Mouse (Mus musculus): ENCODE results near the gene Selenoo. TPM values are rescaled to one million over a fixed set of nuclear protein-coding genes. Genes with fewer than 3 reads are reported as not detected.

The Selenoo gene
- polyA plus RNA-seq, 1 experiment from 2014 or later = 12.4 TPM

- H3K4me1 ChIP-seq (replicated peaks) = no peaks in the 10 kb centered on the region
- H3K9me3 ChIP-seq (replicated peaks) = no peaks in the 10 kb centered on the region
- H3K4me3 ChIP-seq = no peak overlapping the region
- peaks cover 99% of the 10 kb centered on the region for H3K36me3 ChIP-seq
- no peak overlapping the region for H3K27ac ChIP-seq (ENCODE audit: poor library complexity, severe bottlenecking)
- H3K9ac ChIP-seq = no peak overlapping the region
- no peak overlapping the region for H3K4me2 ChIP-seq
- 85% methylated on average over 10 of the region's 10 CpGs for WGBS
- no peaks in the 10 kb centered on the region for H3K27me3 ChIP-seq (replicated peaks)
- ATAC-seq (ENCODE audit: insufficient number of reproducible peaks, low FRiP score) = no peak
Measured at GRCm38 (mm10) chr15:89103921-89104320, 15.0 kb downstream of the Selenoo start.

GRCm38 (mm10) chr15:89104425-89104824 lies 15.5 kb downstream of the Selenoo start:
- H3K9ac ChIP-seq = no peak overlapping the region
- H3K4me2 ChIP-seq = no peak overlapping the region
- H3K4me1 ChIP-seq (replicated peaks) = no peaks in the 10 kb centered on the region
- H3K4me3 ChIP-seq = no peak overlapping the region
- no peaks in the 10 kb centered on the region for H3K9me3 ChIP-seq (replicated peaks)
- ATAC-seq (ENCODE audit: insufficient number of reproducible peaks, low FRiP score) = no peak
- WGBS = 91% methylated on average over 8 of the region's 8 CpGs
- H3K27me3 ChIP-seq (replicated peaks) = no peaks in the 10 kb centered on the region
- no peak overlapping the region for H3K27ac ChIP-seq (ENCODE audit: poor library complexity, severe bottlenecking)
- peaks cover 99% of the 10 kb centered on the region for H3K36me3 ChIP-seq

- no peaks in the 10 kb centered on the region for H3K27me3 ChIP-seq (replicated peaks)
- H3K27ac ChIP-seq (ENCODE audit: poor library complexity, severe bottlenecking) = no peak overlapping the region
- no peak overlapping the region for H3K4me3 ChIP-seq
- no peak overlapping the region for H3K9ac ChIP-seq
- ATAC-seq (ENCODE audit: insufficient number of reproducible peaks, low FRiP score) = no peak
- no peak overlapping the region for H3K4me2 ChIP-seq
- peaks cover 99% of the 10 kb centered on the region for H3K36me3 ChIP-seq
- 89% methylated on average over 13 of the region's 13 CpGs for whole genome bisulfite sequencing
- H3K9me3 ChIP-seq (replicated peaks) = no peaks in the 10 kb centered on the region
- no peaks in the 10 kb centered on the region for H3K4me1 ChIP-seq (replicated peaks)
Measured at GRCm38 (mm10) chr15:89106073-89106472, 17.2 kb downstream of the Selenoo start.

- no peak overlapping the region for H3K27ac ChIP-seq (ENCODE audit: poor library complexity, severe bottlenecking)
- no peaks in the 10 kb centered on the region for H3K4me1 ChIP-seq (replicated peaks)
- no peak for ATAC-seq (ENCODE audit: insufficient number of reproducible peaks, low FRiP score)
- H3K27me3 ChIP-seq (replicated peaks) = no peaks in the 10 kb centered on the region
- H3K4me2 ChIP-seq = no peak overlapping the region
- H3K4me3 ChIP-seq = no peak overlapping the region
- H3K9me3 ChIP-seq (replicated peaks) = no peaks in the 10 kb centered on the region
- peaks cover 96% of the 10 kb centered on the region for H3K36me3 ChIP-seq
- 83% methylated on average over 1 of the region's 1 CpGs for WGBS
- no peak overlapping the region for H3K9ac ChIP-seq
Measured at GRCm38 (mm10) chr15:89106976-89107375, 18.1 kb downstream of the Selenoo start.

GRCm38 (mm10) chr15:89110147-89110546 lies 21.3 kb downstream of the Selenoo start:
- Histone ChIP-seq H3K4me1 (replicated peaks) (no peaks in the 10 kb centered on the region), H3K27me3 (replicated peaks) (no peaks in the 10 kb centered on the region), H3K36me3 (peaks cover 88% of the 10 kb centered on the region), H3K27ac (ENCODE audit: poor library complexity, severe bottlenecking) (no peak overlapping the region), H3K9ac (no peak overlapping the region), H3K9me3 (replicated peaks) (no peaks in the 10 kb centered on the region), H3K4me3 (no peak overlapping the region), H3K4me2 (no peak overlapping the region)
- 67% methylated on average over 9 of the region's 9 CpGs for WGBS
- no peak for ATAC-seq (ENCODE audit: insufficient number of reproducible peaks, low FRiP score)

GRCm38 (mm10) chr15:89118007-89118406 lies 29.1 kb downstream of the Selenoo start:
- no peak overlapping the region for H3K9ac ChIP-seq
- no peak overlapping the region for H3K4me2 ChIP-seq
- H3K27me3 ChIP-seq (replicated peaks) = no peaks in the 10 kb centered on the region
- H3K4me1 ChIP-seq (replicated peaks) = peaks cover 23% of the 10 kb centered on the region
- H3K27ac ChIP-seq (ENCODE audit: poor library complexity, severe bottlenecking) = no peak overlapping the region
- ATAC-seq (ENCODE audit: insufficient number of reproducible peaks, low FRiP score) = no peak
- H3K4me3 ChIP-seq = no peak overlapping the region
- H3K36me3 ChIP-seq = peaks cover 62% of the 10 kb centered on the region
- no peaks in the 10 kb centered on the region for H3K9me3 ChIP-seq (replicated peaks)

- Histone ChIP-seq H3K27ac (ENCODE audit: poor library complexity, severe bottlenecking) (peak within 1 kb of the TSS; percentile 53; the same call in 1 of the 2 replicates), H3K9me3 (replicated peaks) (no peaks in the 10 kb centered on the region)
- ATAC-seq (ENCODE audit: insufficient number of reproducible peaks, low FRiP score) = peak; percentile 89
Measured at GRCm38 (mm10) chr15:89122649-89123366, 33.9 kb downstream of the Selenoo start, which contains the start of gene Tubgcp6. Gene Tubgcp6 (minus strand): TSS chr15:89123112.

GRCm38 (mm10) chr15:89123595-89123994 lies 34.7 kb downstream of the Selenoo start:
- ATAC-seq (ENCODE audit: insufficient number of reproducible peaks, low FRiP score) = no peak
- H3K27me3 ChIP-seq (replicated peaks) = no peaks in the 10 kb centered on the region
- WGBS = 35% methylated on average over 11 of the region's 11 CpGs
- peaks cover 23% of the 10 kb centered on the region for H3K36me3 ChIP-seq
- H3K4me3 ChIP-seq = peak overlapping the region; percentile 90
- H3K4me2 ChIP-seq = peak overlapping the region; percentile 96
- peak overlapping the region; percentile 85 for H3K9ac ChIP-seq
- H3K4me1 ChIP-seq (replicated peaks) = peaks cover 40% of the 10 kb centered on the region
- H3K27ac ChIP-seq (ENCODE audit: poor library complexity, severe bottlenecking) = peak overlapping the region; percentile 49; the same call in 1 of the 2 replicates
- H3K9me3 ChIP-seq (replicated peaks) = no peaks in the 10 kb centered on the region

More at GRCm38 (mm10) chr15:89122649-89123366, 33.9 kb downstream of the Selenoo start, which contains the start of gene Tubgcp6:
- Histone ChIP-seq H3K4me2 (peak within 1 kb of the TSS; percentile 96), H3K4me3 (peak within 1 kb of the TSS; percentile 90), H3K27me3 (replicated peaks) (no peaks in the 10 kb centered on the region), H3K4me1 (replicated peaks) (peaks cover 36% of the 10 kb centered on the region), H3K36me3 (peaks cover 29% of the 10 kb centered on the region), H3K9ac (peak within 1 kb of the TSS; percentile 85)
- under 1% methylated on average over 47 of the region's 47 CpGs for WGBS

GRCm38 (mm10) chr15:89124312-89124711 lies 35.4 kb downstream of the Selenoo start:
- Histone ChIP-seq H3K27ac (ENCODE audit: poor library complexity, severe bottlenecking) (no peak overlapping the region), H3K4me3 (no peak overlapping the region), H3K36me3 (peaks cover 18% of the 10 kb centered on the region), H3K4me1 (replicated peaks) (peaks cover 43% of the 10 kb centered on the region), H3K9ac (no peak overlapping the region), H3K9me3 (replicated peaks) (no peaks in the 10 kb centered on the region), H3K27me3 (replicated peaks) (no peaks in the 10 kb centered on the region), H3K4me2 (no peak overlapping the region)
- WGBS = 95% methylated on average over 3 of the region's 3 CpGs
- no peak for ATAC-seq (ENCODE audit: insufficient number of reproducible peaks, low FRiP score)

- Histone ChIP-seq H3K4me2 (no peak overlapping the region), H3K9me3 (replicated peaks) (no peaks in the 10 kb centered on the region), H3K9ac (no peak overlapping the region), H3K4me1 (replicated peaks) (peaks cover 39% of the 10 kb centered on the region), H3K4me3 (no peak overlapping the region), H3K27ac (ENCODE audit: poor library complexity, severe bottlenecking) (no peak overlapping the region), H3K36me3 (peaks cover 12% of the 10 kb centered on the region), H3K27me3 (replicated peaks) (no peaks in the 10 kb centered on the region)
- no peak for ATAC-seq (ENCODE audit: insufficient number of reproducible peaks, low FRiP score)
- WGBS = 89% methylated on average over 9 of the region's 9 CpGs
Measured at GRCm38 (mm10) chr15:89125351-89125750, 36.5 kb downstream of the Selenoo start.

- Histone ChIP-seq H3K9ac (no peak overlapping the region), H3K36me3 (peaks cover 22% of the 10 kb centered on the region), H3K4me2 (no peak overlapping the region), H3K27me3 (replicated peaks) (no peaks in the 10 kb centered on the region), H3K4me3 (no peak overlapping the region), H3K27ac (ENCODE audit: poor library complexity, severe bottlenecking) (no peak overlapping the region), H3K4me1 (replicated peaks) (peaks cover 28% of the 10 kb centered on the region), H3K9me3 (replicated peaks) (no peaks in the 10 kb centered on the region)
- ATAC-seq (ENCODE audit: insufficient number of reproducible peaks, low FRiP score) = no peak
- WGBS = 86% methylated on average over 8 of the region's 8 CpGs
Measured at GRCm38 (mm10) chr15:89126622-89127021, 37.7 kb downstream of the Selenoo start.
